Mouse (Mus musculus): ENCODE measurements around the gene Sar1b.
"Not testable (repeated sequence)": the region's sequence is repeated elsewhere in the genome, so short reads cannot be mapped to it uniquely, and the experiment has no call there.

Sar1b gene

DNA sequence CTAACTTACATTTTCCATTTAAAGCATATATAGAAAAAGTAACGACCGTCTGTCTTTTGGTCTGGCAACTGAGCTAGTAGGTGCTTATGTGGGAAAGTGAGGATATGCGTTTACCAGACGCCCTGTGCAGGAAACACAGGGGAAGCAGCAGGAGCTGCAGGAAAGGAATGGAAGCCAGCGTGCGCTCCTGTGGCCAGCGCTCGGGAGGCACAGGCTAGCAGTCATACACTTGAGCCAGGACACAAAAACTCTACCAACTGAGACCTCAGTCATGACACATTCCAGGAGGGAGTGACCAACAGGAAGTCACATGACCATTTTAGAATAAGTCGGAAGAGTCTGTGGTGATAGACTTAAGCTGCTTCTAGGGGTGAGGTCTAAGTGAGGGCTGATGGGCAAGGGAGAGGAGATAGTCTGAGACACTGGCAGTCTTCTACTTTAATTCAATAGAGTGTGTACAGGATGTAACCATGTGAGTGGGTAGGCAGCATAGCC, 17.3 kb downstream of the Sar1b start:
- no peak for DNase-seq

DNA sequence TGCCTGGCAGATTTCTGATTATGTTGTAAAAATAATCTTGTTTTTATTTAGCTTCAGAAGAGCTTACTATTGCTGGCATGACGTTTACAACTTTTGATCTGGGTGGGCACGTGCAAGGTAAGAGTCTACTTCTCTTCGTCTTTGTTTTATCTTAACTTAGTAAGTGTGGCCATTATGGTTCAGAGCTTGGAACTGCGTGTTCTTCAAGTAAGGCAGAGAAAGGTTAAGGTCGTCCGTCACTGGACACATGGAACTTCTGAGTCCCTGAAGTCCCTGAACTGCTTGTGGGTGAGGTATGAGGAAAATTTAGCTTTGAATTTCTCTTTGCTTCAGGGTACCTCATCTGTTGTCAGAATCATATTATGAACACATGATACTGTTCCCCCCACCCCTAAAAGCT, 19.2 kb downstream of the Sar1b start:
- no peak for DNase-seq

DNA sequence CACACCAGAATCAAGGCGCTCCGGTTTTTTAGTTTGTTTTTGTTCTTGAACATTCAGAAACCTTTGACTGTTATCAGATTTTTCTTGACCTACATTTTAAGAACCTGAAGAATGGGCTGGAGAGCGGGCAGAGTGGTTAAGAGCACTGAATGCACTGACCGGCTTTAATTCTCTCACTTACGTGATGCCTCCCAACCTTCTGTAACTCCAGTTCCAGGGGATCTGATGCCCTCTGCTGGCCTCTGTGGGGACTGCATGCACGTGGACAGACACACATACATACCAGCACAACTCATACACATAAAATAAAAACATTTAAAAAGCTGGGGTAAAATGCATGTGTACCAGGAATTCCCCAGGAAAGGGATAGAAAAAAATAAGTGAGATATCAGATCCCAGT, 22.4 kb downstream of the Sar1b start:
- DNase-seq, result peak; percentile 14 to 20

DNA sequence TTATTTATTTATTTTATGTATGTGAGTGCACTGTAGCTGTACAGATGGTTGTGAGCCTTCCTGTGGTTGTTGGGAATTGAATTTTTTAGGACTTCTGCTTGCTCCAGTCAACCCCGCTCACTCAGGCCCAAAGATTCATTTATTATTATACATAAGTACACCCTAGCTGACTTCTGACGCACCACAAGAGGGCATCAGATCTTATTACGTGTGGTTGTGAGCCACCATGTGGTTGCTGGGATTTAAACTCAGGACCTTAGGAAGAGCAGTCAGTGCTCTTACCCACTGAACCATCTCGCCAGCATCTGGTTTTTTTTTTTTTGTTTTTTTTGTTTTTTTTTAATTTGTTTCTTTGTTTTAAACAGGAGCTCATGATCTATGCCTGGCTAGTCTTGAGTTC, 26.2 kb downstream of the Sar1b start:
- not testable (repeated sequence) for DNase-seq

DNA sequence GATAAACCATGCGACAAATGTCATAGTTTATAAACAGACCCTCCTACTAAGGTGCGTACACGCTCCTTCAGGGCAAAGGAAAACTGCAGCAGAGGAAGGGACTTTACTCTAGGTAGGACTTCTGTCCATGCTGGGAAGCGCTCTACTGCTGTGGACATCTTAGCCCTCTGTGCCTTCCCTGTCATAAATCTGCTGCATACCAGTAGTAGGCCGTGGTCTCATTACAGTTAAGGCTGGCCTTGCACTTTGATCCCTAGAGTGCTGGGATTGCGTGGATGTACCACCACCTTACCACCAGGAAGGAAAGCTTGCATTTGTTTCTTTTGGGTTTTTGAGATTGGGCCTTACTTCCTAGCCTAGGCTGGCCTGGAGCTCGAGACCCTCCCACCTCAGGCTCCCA, 27.2 kb downstream of the Sar1b start:
- no peak for DNase-seq

DNA sequence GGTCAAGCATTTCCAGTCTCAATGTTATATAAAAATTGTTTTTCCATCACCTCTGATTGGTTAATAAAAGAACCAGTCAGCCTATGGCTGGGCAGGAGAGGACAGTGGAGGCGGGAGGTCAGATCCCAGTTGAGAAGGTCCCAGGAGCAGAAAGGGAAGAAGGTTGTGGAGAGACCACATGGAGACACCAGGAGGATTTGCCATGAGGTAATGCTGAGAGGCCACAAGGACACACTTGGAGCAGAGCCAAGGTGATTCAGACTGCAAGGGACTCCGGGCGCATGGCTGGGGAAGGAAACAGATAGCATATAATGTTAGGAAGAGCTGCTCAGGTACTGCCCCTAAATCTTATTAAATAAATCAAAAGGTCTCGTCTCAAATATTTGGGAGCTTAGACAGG, 32.8 kb downstream of the Sar1b start:
- peak; percentile 23 to 39 for DNase-seq

DNA sequence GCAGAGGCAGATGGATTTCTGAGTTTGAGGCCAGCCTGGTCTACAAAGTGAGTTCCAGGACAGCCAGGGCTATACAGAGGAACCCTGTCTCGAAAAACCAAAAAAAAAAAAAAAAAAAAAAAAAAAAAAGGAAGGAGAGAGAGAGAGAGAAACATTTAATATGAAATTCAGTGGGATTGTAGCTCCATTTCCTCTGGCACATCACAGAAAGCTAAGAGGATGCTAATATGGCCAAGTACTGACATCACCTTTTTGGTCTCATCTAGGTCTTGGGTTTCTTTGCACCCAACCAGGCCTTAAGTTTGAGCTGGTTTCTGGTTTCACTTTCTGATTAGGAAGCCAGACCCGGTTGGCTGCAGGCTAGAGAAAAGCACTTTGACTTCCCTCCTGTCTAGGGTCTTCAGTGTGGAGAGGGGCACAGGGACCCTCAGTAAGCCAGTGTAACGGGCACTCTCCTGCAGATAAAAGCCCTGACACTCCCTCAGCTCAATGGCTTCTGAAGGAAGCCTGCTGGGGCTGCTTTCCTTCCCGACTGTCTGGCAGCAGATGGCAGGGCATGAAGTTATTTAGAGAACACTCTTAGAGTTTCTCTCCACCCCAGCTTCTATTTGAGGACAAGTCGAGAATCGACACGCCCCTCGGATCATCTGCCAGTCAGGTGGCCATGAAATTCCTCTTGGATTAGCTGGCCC, 37.3 kb downstream of the Sar1b start:
- DNase-seq, result no peak

DNA sequence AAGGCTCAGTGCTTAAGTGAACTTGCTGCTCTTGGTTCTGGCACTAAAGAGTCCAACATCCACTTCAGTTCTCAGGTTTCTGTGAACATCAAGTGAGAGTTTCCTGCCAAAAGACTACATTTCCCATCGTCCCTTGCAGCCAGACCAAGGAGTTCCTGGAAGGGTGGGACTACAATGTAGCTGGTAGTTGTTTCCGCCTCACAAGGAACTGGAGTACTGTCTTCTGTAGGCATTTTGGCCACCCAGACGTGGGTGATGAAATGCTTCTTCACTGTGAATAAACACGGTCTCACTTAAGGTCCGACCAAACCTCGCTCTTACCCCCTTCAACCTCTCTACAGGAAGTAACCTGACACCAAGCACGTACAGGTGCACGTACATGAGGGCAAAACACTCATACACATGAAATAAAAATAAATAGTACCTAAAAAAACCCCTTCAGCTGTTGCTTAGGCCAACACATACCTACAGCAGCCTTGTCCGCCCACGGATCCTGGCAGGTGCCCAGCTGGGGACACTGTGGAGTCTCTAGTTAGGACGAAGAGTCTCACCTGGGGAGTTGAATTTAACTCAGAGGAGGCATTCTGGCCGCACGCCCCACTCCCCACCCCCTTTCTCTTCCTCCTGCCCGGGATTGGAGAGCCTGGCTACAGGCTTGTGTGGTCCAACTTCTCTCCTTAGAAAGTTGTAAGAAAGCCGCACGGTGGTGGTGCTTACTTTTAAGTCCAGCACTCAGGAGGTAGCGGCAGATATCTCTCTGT, 41.9 kb downstream of the Sar1b start:
- DNase-seq, result peak; percentile 75 to 93

DNA sequence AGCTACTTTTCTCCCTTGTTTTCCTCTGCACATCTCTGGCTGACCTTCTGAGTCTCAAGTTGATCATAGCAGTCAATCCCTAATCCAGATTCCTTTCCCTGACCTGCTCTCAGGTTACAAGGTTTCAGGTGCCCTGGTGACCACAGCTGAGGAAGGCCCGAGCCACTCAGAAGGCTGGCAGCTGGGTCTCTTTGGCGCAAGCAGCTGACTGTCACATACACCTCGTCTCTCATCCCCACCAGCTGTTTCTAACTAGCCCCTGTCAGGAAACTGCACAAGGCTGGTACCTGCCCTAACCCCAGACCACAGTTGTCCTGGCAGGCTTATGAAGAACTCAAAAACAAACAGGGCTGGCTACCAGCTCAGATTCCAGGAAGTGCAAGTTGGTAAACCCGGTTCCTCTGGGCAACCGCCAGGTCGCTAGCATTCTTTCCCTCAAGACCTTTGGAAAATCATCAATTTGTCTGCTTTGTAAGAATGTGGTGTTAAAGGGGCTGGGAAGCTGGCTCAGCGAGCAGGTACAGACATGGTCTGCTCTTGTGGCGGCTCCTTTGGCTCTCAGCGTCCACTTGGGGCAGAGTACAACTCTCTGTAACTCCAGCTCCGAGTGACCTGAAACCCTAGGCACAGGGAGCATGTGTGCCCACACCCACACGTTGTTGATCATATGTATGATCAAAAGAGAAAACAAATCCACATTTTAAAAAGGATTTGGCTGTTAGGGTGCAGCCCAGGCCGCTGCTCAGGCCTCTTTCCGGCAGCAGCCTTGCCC, 43.8 kb downstream of the Sar1b start:
- no peak for DNase-seq

DNA sequence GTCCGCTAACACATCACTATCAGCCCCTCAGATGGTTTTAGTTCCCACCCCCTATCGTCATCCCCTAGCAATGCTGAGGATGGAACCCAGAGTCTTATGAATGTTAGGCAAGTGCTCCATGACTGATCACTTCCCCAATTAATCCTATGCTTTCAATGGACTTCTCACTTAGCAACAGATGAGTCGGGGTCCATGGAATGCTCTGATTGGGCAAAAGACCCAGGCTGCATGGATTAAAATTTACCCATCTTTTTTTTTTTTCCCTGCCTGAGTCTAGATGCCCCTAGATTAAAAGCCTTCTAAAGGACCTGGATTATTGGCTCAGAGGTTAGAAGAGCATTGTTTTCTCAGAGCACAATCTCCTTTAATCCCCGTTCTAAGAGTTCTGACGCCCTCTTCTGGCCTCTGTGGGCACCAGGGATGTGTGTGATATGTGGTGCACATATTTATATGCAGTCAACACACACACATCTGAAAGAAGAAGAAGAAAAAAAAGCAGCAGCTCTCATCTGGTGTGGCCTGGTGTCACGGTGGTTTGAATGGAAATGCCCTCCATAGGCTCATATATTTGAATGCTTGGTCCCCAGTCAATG, 46.2 kb downstream of the Sar1b start:
- DNase-seq, result no peak

DNA sequence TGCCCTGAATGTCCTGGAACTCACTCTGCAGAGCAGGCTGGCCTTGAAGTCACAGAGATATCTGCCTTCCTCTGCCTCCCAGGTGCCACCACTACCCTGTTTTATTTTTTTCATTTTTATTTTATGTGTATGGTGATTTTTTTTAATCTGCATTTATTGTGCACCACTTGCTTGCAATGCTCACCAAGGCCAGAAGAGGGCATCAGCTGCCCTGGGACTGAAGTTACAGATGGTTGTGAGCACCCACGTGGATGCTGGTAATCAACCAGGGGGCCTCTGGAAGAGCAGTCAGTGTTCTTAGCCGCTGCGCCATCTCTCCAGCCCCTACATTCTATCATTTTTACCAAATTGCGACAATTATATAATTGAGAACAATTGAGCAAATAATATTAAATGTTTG, 47.7 kb downstream of the Sar1b start:
- no peak for DNase-seq

DNA sequence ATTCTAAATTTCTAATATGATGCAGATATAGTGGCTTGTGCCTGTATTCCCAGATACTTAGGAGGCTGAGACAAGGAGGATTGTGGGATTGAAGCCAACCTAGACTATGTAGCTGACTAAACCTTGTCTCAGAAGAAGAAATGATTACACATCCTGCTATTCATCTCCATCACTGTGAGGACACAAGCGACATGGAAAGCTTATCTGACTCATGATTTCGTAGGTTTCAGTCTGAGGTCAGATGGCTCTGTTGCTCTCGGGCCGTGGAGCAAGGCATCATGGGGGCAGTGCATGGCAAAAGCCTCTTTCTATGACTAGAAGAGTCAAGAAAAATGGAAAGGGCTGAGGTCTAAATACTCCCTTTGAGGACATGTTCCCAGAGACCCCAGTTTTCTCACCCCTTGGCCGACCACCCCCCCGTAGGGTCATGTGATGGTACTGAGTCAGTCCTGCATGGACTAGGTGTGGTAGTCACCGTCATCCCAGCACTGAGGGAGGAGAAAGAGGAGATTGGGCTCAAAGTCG, 48.6 kb downstream of the Sar1b start:
- DNase-seq, result no peak

DNA sequence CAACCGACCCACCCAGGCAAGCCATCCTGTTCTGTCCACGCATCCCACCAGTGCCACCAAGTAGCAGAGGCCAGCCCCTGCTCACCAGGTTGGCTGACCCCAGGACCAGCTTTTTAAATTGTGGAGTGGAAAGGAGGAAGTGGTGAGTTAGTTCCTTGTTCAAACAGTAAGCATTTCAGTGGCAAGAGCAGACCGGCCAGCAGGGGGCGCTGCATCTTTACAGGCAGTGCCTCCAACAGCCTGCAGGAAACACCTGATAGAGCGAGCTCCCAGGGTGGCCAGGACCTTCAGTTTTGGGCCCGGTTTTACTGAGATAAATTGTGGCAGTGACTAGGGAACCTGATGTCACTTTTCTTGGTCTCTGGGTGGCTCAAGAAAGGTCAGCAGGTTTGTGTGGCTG, 54.3 kb downstream of the Sar1b start:
- peak; percentile 80 to 87 for DNase-seq

DNA sequence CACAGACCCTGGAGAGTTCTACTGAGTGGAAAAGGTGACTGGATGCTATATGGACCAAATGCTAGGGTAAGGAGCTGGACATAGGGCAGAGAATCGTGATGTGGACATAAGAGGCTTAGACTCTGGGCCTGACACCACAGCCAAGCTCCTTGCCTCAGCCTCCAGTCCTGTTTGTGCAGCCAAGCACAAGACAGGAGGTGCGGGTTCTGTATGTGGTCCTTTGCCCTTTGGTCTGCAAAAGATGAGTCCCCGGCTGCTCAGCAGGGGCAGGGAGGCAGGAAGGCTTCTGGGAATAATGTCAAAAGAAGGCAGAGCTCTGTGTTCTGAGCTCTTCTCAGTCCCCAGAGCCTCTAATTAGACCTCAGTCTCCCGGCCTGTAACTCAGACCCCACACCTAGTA, 55.4 kb downstream of the Sar1b start:
- DNase-seq, result no peak

DNA sequence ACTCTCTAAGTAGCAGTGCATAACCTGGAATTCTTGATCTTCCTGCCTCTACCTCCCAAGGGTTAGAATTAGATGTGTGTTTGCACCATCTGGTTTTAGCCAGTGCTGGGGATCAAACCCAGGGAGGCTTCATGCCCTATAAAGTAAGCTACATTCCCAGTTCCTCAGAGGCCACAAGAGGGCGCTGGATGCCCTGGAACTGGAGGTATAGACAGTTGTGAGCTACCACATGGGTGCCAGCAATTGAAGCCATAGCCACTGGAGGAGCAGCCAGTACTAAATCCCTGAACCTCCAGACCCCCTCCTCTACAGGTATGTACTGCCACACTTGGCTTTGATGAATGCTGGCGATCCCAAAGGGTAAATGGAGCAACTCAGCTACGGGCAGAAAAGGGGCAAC, 56.5 kb downstream of the Sar1b start:
- peak; percentile 66 to 74 for DNase-seq

DNA sequence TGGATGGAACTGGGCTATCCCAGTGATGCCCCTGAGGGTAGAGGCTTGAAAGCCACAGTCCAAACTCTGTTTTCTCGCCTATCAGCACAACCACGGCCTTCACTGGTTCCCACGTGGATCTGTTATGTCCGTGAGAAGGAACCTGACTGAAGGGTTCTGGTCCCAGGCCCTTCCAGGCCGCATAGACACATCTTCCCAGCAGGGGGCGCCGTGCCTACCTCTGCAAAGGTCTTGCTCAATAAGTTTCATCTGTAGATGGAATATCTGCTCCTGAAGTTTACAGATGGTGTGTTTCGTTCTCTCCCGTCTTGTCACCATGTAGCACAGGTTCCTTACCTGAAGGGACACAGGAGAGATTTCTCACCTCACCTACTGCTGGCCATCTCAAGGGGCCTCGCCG, 57.4 kb downstream of the Sar1b start:
- DNase-seq, result peak; percentile 84 to 86

DNA sequence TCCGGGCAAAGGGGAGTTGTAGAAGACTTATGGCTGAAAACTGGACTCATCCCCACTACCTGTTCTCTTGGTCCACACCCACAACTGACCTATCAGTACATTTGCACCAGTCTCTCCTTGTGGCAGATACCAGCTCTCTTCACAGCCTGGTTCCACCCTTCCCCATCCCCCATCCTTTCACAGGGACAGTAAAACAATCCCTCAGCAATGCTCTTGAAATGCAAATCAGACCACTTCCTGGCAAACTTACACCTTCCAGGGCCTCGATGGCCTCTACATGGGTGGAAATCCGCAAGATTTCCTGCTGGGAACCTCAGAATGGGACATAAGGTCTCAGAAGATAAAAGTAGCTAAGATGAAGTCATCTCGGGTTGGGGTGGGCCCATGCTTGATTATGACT, 59.2 kb downstream of the Sar1b start:
- no peak for DNase-seq

DNA sequence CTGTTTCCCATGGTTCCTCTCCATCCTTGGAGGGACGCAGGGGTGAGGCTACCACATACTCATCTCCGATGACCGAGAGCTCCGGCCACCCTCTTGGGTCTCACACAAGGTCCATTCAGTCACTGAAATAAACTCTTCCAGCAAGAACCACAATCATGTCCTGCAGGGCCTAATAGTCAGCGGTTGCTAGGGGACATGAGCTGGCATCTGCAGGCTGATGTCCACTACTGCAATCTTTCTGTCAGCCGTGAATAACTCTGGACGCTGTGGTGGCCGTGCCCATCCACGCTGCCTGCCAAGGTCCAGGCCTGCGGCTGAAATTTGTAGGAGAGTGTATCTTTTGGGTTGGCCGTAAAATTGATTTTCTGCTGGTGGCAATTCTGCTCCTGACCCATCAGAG, 59.8 kb downstream of the Sar1b start:
- no peak for DNase-seq

DNA sequence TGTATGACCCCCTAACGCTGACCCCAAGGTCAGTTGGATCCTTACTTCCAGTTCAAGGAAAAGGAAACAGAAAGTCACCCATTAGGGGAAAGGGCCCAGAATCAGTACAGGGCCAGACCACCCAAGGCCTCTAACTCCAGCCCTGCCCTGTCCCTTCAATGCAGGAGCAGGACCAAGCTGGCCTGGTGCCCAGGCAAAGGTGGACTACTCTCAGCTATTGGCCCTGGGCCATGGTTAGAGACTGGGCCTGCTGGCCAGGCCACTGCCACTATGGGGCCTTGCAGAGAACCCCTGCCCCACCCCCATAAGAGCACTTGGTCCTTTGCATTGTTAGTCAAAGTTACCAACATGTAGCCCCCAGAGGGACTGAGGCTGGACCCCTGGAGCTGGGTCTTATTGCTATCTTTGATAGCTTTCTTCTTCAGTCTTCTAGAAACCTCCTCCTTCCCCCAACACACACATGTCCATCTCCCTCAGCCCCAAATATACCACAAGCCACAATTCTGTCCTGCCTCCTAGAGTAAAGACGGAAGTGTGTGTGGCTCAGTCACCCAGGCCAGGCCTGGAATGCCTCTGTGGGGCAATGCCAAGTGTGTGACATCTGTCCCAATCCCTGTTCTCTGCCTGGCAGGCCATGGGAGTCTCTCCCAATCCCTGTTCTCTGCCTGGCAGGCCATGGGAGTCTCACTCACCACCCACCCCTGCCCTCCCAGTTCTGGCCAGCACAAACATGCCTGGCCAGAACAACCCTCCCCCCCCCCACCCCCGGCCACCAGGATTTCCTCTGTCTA, 60.7 kb downstream of the Sar1b start:
- peak; percentile 79 to 81 for DNase-seq

DNA sequence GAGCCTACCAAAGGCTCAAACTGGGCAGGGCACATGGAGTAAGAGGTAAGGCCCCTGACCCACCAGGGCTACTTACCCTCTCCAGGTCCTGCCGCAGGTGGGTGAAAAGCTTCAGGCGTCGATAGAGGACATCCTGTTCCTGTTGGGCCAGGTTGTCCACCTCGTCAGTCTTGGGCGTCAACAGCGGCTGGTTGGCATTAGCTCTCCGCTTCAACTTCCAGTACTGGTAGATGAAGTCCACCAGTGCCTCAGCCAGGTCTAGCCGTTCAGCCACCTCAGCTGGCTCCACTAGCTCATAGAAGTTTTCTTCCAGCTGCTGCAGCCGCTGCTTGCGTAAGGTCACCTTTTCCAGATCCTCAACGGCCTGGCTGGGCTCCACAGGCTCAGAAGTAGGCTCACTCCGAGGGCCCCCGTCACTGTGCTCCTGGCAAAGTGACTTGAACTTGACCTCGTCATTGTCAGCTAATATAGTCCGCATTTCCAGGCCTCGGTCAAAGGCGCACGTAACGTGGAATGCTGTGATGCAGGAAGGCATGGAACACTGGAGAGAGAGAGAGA, 61.5 kb downstream of the Sar1b start:
- no peak for DNase-seq

DNA sequence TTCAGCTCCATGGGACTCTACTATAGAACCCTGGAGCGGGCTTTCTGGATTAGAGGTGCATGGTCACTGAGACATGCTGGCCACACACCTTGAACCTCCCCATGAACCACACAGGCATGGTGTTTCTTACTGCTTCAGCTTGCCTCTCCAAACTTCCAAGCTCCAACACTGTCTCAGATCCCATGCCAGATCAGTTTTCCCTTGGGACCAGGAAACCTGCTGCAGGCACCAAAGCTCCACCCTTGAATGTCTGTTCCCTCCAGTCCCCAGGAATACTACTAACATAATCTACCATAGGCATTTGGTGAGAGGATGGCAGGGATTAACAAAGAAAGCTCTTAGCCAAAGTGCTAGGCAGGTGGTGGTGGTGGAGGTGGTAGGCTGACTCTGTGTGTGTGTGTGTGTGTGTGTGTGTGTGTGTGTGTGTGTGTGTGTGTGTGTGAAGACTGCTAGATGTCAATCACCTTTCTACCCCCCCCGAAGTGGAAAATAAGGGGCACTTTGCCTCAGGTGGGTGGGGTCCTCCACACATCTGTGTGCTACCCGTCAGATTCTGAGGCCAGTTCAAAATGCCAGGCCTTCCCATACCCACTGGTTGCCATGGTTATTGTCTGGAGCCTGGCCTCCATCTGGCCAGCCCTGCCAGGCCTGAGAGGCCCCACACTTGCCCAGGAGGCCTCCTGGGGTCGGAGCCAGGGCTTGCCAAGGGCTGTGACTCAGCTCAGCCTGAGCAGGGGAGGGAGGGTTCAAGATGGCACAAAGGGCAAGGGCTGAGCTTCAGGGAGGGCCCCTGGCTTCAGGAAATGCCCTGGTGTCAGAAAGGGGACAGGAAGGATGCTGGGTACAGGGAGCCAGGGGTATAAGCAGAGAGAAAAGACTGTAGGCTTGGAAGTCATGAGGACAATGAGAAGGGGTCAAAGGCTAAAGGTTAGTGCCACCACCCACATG, 68.7 kb downstream of the Sar1b start:
- peak; percentile 89 to 94 for DNase-seq

All from cerebellum, adult 18-20 months (tissue).